Mouse (Mus musculus): Measurements from ENCODE around the gene A230072I06Rik. TPM values are rescaled to one million over a fixed set of nuclear protein-coding genes. Genes with fewer than 3 reads are reported as not detected.
A peak's percentile ranks its signal among the peaks of the same experiment; 100 is the strongest.

The A230072I06Rik gene
- polyA plus RNA-seq, 1 experiment from 2014 or later, result not detected

GRCm38 (mm10) chr8:12324561-12324960 is 45.9 kb downstream of the A230072I06Rik start:
- 19% methylated on average over 10 of the region's 10 CpGs for WGBS
- Histone ChIP-seq H3K27me3 (peaks cover 54% of the 10 kb centered on the region), H3K4me2 (replicated peaks) (no peak overlapping the region), H3K36me3 (no peaks in the 10 kb centered on the region), H3K27ac (no peak overlapping the region), H3K9me3 (no peaks in the 10 kb centered on the region), H3K4me1 (peaks cover 16% of the 10 kb centered on the region), H3K9ac (no peak overlapping the region), H3K4me3 (no peak overlapping the region)
- ATAC-seq (ENCODE audit: insufficient number of reproducible peaks, insufficient read depth, low FRiP score, low TSS enrichment), result no peak

GRCm38 (mm10) chr8:12324991-12325601 is 46.5 kb downstream of the A230072I06Rik start:
- H3K36me3 ChIP-seq, result no peaks in the 10 kb centered on the region
- H3K9me3 ChIP-seq, result no peaks in the 10 kb centered on the region
- 0 out of 2 replicates have a peak overlapping the region, but pooled peaks have one; percentile 15 for H3K4me2 ChIP-seq (replicated peaks)
- no peak overlapping the region for H3K4me3 ChIP-seq
- 15% methylated on average over 16 of the region's 16 CpGs for WGBS
- peaks cover 54% of the 10 kb centered on the region for H3K27me3 ChIP-seq
- H3K27ac ChIP-seq, result no peak overlapping the region
- H3K4me1 ChIP-seq, result peaks cover 16% of the 10 kb centered on the region
- H3K9ac ChIP-seq, result no peak overlapping the region
- no peak for ATAC-seq (ENCODE audit: insufficient number of reproducible peaks, insufficient read depth, low FRiP score, low TSS enrichment)

GRCm38 (mm10) chr8:12327187-12327586 is 48.6 kb downstream of the A230072I06Rik start:
- no peak for ATAC-seq (ENCODE audit: insufficient number of reproducible peaks, insufficient read depth, low FRiP score, low TSS enrichment)
- 63% methylated on average over 13 of the region's 13 CpGs for WGBS
- Histone ChIP-seq H3K4me1 (peaks cover 14% of the 10 kb centered on the region), H3K9me3 (no peaks in the 10 kb centered on the region), H3K4me2 (replicated peaks) (no peak overlapping the region), H3K27me3 (peaks cover 65% of the 10 kb centered on the region), H3K4me3 (no peak overlapping the region), H3K9ac (no peak overlapping the region), H3K27ac (no peak overlapping the region), H3K36me3 (no peaks in the 10 kb centered on the region)

- Histone ChIP-seq H3K9ac (no peak overlapping the region), H3K36me3 (no peaks in the 10 kb centered on the region), H3K4me2 (replicated peaks) (no peak overlapping the region), H3K4me3 (no peak overlapping the region), H3K9me3 (no peaks in the 10 kb centered on the region), H3K27me3 (peaks cover 64% of the 10 kb centered on the region), H3K27ac (no peak overlapping the region), H3K4me1 (peaks cover 14% of the 10 kb centered on the region)
- ATAC-seq (ENCODE audit: insufficient number of reproducible peaks, insufficient read depth, low FRiP score, low TSS enrichment), result no peak
- 53% methylated on average over 21 of the region's 21 CpGs for WGBS
These were observed 49.3 kb downstream of the A230072I06Rik start for GRCm38 (mm10) chr8:12327707-12328471.

- Histone ChIP-seq H3K36me3 (no peaks in the 10 kb centered on the region), H3K9ac (no peak overlapping the region), H3K9me3 (no peaks in the 10 kb centered on the region), H3K4me2 (replicated peaks) (no peak overlapping the region), H3K4me3 (no peak overlapping the region), H3K27ac (no peak overlapping the region), H3K4me1 (peaks cover 14% of the 10 kb centered on the region), H3K27me3 (peaks cover 61% of the 10 kb centered on the region)
- WGBS, result 68% methylated on average over 9 of the region's 9 CpGs
- no peak for ATAC-seq (ENCODE audit: insufficient number of reproducible peaks, insufficient read depth, low FRiP score, low TSS enrichment)
These were observed 49.9 kb downstream of the A230072I06Rik start for GRCm38 (mm10) chr8:12328476-12328875.

GRCm38 (mm10) chr8:12330066-12330465 is 51.4 kb downstream of the A230072I06Rik start:
- H3K9me3 ChIP-seq, result no peaks in the 10 kb centered on the region
- no peak overlapping the region for H3K4me2 ChIP-seq (replicated peaks)
- H3K4me3 ChIP-seq, result no peak overlapping the region
- H3K4me1 ChIP-seq, result peaks cover 12% of the 10 kb centered on the region
- no peak overlapping the region for H3K27ac ChIP-seq
- no peak for ATAC-seq (ENCODE audit: insufficient number of reproducible peaks, insufficient read depth, low FRiP score, low TSS enrichment)
- H3K36me3 ChIP-seq, result no peaks in the 10 kb centered on the region
- peaks cover 54% of the 10 kb centered on the region for H3K27me3 ChIP-seq
- H3K9ac ChIP-seq, result no peak overlapping the region
- 10% methylated on average over 8 of the region's 8 CpGs for WGBS

Other genes starting within 250 kb of the A230072I06Rik start
- gene Sox1, start 116.5 kb downstream of the A230072I06Rik start, polyA plus RNA-seq (2016; fragmentation: Nextera tagmentation; extraction: Ambion mirVana), result 0.50 and 0.51 TPM in 2 replicates

Measured in embryonic facial prominence, embryonic 12.5 days (tissue).